Mouse (Mus musculus) kidney, adult 2 months (tissue): Measurements from ENCODE around the gene Tmem95.

Source experiments
- CTCF ChIP-seq: fragments of 200-500 bp; conservative IDR thresholded peaks from 2 replicates; pipeline ENCODE4 v1.5.1; 2011; ENCODE audit warnings: low read depth, mild to moderate bottlenecking, control low read depth, low read length, moderate library complexity, mixed read lengths; ENCODE audit not compliant: insufficient read depth, insufficient read length
- POLR2A ChIP-seq: fragments of 200-500 bp; IDR thresholded peaks from one replicate; pipeline ENCODE4 v1.6.1; 2011; ENCODE audit warnings: low read depth, low read length, control low read depth

DNA sequence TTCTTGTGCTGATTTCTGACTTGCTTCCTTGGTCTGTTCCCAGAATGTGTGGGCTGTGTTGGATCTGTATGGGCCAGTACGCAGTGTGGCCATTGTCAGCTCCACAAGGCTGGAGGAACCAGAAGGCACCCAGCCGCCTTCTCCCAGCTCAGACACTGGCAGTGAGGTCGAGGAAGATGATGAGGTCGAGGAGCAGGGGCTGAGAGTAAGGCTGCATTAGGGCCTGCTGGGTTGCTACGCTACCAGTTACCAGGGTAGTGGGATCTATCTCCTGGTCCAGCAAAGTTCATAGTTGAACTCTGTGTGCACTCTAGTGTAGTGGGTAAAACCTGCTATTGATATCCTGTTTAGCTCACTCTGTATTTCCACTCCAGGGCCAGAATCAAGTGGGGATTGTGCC is 31.4 kb upstream of the Tmem95 start:
- TF ChIP-seq CTCF (no peak), POLR2A (no peak)
